ENCODE assay signal across 7 mouse cellular contexts in the genomic region with DNA sequence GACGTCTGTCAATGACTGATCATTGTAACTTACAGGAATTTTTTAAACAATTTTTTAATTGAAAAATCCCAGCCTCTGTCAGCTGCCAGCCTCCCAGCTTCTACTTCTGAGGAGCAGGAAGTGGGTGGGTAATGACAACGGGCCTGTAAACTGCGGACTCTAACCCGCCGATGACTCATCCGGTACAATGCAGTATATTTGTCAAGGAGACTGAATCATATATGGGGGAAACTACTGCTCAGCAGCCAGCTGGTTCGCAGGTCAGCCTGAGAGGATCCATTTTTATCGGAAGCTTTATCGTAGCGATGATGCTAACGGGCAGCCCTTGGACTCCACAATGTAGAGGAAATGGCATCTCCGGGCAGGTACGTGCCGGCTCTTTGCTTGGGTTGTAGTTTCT. TPM values are rescaled to one million over a fixed set of nuclear protein-coding genes. Genes with fewer than 3 reads are reported as not detected.
DNase-seq lines count a peak whose midpoint lies in the region; ATAC-seq lines count a peak whose summit lies in the region.

No protein-coding gene starts in this region.

- no peaks in the 10 kb centered on the region for H3K36me3 ChIP-seq in limb, embryonic 12.5 days
- peaks cover 8% of the 10 kb centered on the region; the same call in 1 of the 2 replicates for H3K36me3 ChIP-seq in limb, embryonic 10.5 days
- no peaks in the 10 kb centered on the region for H3K36me3 ChIP-seq in heart, embryonic 13.5 days
- no peaks in the 10 kb centered on the region for H3K36me3 ChIP-seq in lung, embryonic 15.5 days

- no peak for DNase-seq in limb, embryonic 10.5 days (ENCODE audit: low spot score)
- DNase-seq in adrenal gland, adult 8-10 months, result peak; percentile 50
- peak; percentile 52 for DNase-seq in thymus, postnatal 14 days
- no peak for DNase-seq in gastrocnemius, adult 18-20 months (ENCODE audit: low spot score)

- no peak overlapping the region for H3K4me2 ChIP-seq in limb, embryonic 12.5 days
- H3K4me2 ChIP-seq in heart, embryonic 13.5 days, result peak overlapping the region; percentile 48
- H3K4me2 ChIP-seq in lung, embryonic 15.5 days, result peak overlapping the region; percentile 16; the same call in 1 of the 2 replicates

- 0 out of 2 replicates have a peak, but pooled peaks cover 3% of the 10 kb centered on the region for H3K9me3 ChIP-seq in limb, embryonic 12.5 days
- H3K9me3 ChIP-seq in limb, embryonic 10.5 days (replicated peaks), result no peaks in the 10 kb centered on the region
- H3K9me3 ChIP-seq in heart, embryonic 13.5 days, result no peaks in the 10 kb centered on the region
- H3K9me3 ChIP-seq in lung, embryonic 15.5 days, result no peaks in the 10 kb centered on the region

- no peak overlapping the region for H3K4me3 ChIP-seq in limb, embryonic 12.5 days (replicated peaks)
- no peak overlapping the region for H3K4me3 ChIP-seq in limb, embryonic 10.5 days
- H3K4me3 ChIP-seq in heart, embryonic 13.5 days, result 0 out of 2 replicates have a peak overlapping the region, but pooled peaks have one; percentile 4
- no peak overlapping the region for H3K4me3 ChIP-seq in lung, embryonic 15.5 days

- H3K27me3 ChIP-seq in limb, embryonic 12.5 days, result no peaks in the 10 kb centered on the region
- H3K27me3 ChIP-seq in limb, embryonic 10.5 days (ENCODE audit: low read depth, poor library complexity, severe bottlenecking), result no peaks in the 10 kb centered on the region
- H3K27me3 ChIP-seq in heart, embryonic 13.5 days (replicated peaks), result no peaks in the 10 kb centered on the region
- H3K27me3 ChIP-seq in lung, embryonic 15.5 days, result no peaks in the 10 kb centered on the region

- H3K4me1 ChIP-seq in limb, embryonic 12.5 days (replicated peaks), result peaks cover 31% of the 10 kb centered on the region
- peaks cover 62% of the 10 kb centered on the region for H3K4me1 ChIP-seq in limb, embryonic 10.5 days
- peaks cover 43% of the 10 kb centered on the region for H3K4me1 ChIP-seq in heart, embryonic 13.5 days
- H3K4me1 ChIP-seq in lung, embryonic 15.5 days, result peaks cover 58% of the 10 kb centered on the region

- no peak overlapping the region for H3K9ac ChIP-seq in limb, embryonic 12.5 days (replicated peaks)
- H3K9ac ChIP-seq in heart, embryonic 13.5 days, result peak overlapping the region; percentile 50; the same call in 1 of the 2 replicates
- no peak overlapping the region for H3K9ac ChIP-seq in lung, embryonic 15.5 days

- H3K27ac ChIP-seq in limb, embryonic 12.5 days, result 0 out of 2 replicates have a peak overlapping the region, but pooled peaks have one; percentile 2
- no peak overlapping the region for H3K27ac ChIP-seq in limb, embryonic 10.5 days
- peak overlapping the region; percentile 48 for H3K27ac ChIP-seq in heart, embryonic 13.5 days (replicated peaks)
- H3K27ac ChIP-seq in lung, embryonic 15.5 days, result 0 out of 2 replicates have a peak overlapping the region, but pooled peaks have one; percentile 10

- 62% methylated on average over 14 of the region's 14 CpGs for WGBS in limb, embryonic 12.5 days
- WGBS in limb, embryonic 10.5 days, result 73% methylated on average over 14 of the region's 14 CpGs
- 56% methylated on average over 14 of the region's 14 CpGs for WGBS in heart, embryonic 13.5 days
- 39% methylated on average over 14 of the region's 14 CpGs for WGBS in lung, embryonic 15.5 days

- ATAC-seq in limb, embryonic 12.5 days (ENCODE audit: insufficient number of reproducible peaks, insufficient read depth, low FRiP score, low TSS enrichment, low read depth), result no peak
- ATAC-seq in heart, embryonic 13.5 days (ENCODE audit: extremely low read depth, insufficient number of reproducible peaks, low FRiP score, low TSS enrichment), result peak; percentile 29; the same call in 1 of the 2 replicates
- ATAC-seq in lung, embryonic 15.5 days (ENCODE audit: borderline replicate concordance, extremely low read depth, low FRiP score, low TSS enrichment), result no peak

RNA-seq across cellular contexts. Expression of a gene that starts 55.2 kb away (rescaled TPM):
- 7.6 and 8.4 TPM in 2 replicates for polyA plus RNA-seq in limb, embryonic 12.5 days (2016; fragmentation: Nextera tagmentation; extraction: Ambion mirVana)
- polyA plus RNA-seq in limb, embryonic 10.5 days (2016; fragmentation: Nextera tagmentation; extraction: Ambion mirVana), result 8.3 and 9.3 TPM in 2 replicates
- 10 to 100 TPM; 31.6 to 39.9 (median 37.2) TPM for total RNA-seq in adrenal gland, adult 8-10 months (2022)
- polyA plus RNA-seq in heart, embryonic 13.5 days (2015; fragmentation: Nextera tagmentation; extraction: Ambion mirVana), result 4.2 and 4.3 TPM in 2 replicates
- polyA plus RNA-seq in lung, embryonic 15.5 days (2015; fragmentation: Nextera tagmentation; extraction: Ambion mirVana), result 6.3 and 6.6 TPM in 2 replicates
- 1 to 10 TPM; 4.1 to 6.4 TPM for total RNA-seq in gastrocnemius, adult 18-20 months (2021)

Comparison
In these comparisons a context has a peak if more than half of its experiments do, and no peak if none do; other contexts are left out.
1. DNase-seq: peak in adrenal gland, adult 8-10 months (single experiment) and thymus, postnatal 14 days (single experiment); none in limb, embryonic 10.5 days (single experiment) and gastrocnemius, adult 18-20 months (single experiment).